Mouse (Mus musculus): Measurements from ENCODE around the gene Noa1.

- TF ChIP-seq POLR2A (IDR thresholded peaks at IDR 0.05; ENCODE audit: borderline replicate concordance, extremely low read depth, insufficient read depth, insufficient read length, poor library complexity, severe bottlenecking) (no peak), CTCF (IDR thresholded peaks at IDR 0.05; ENCODE audit: borderline replicate concordance, extremely low read depth, insufficient read depth, insufficient read length) (no peak)
Measured at GRCm38 (mm10) chr5:77324936-77325335, 15.1 kb upstream of the Noa1 start.

Measured in brain, embryonic 14.5 days (tissue).